Mouse (Mus musculus) G1E (cell line): ENCODE measurements at regions not wholly inside any gene's neighbourhood (a gene's known extent, or its start where the extent isn't known, plus 50 kb on each side); places are given as distances from the start of the nearest gene placed in this dataset.

Source experiments
- CTCF ChIP-seq: IDR thresholded peaks from 2 replicates; pipeline ENCODE4 v1.5.1; 2012; ENCODE audit warnings: low read depth, low read length, inconsistent platforms, mixed read lengths
- GATA1 ChIP-seq: IDR thresholded peaks from 2 replicates; pipeline ENCODE4 v1.6.1; 2012; ENCODE audit warnings: borderline replicate concordance, low read length, inconsistent platforms, mixed read lengths

DNA sequence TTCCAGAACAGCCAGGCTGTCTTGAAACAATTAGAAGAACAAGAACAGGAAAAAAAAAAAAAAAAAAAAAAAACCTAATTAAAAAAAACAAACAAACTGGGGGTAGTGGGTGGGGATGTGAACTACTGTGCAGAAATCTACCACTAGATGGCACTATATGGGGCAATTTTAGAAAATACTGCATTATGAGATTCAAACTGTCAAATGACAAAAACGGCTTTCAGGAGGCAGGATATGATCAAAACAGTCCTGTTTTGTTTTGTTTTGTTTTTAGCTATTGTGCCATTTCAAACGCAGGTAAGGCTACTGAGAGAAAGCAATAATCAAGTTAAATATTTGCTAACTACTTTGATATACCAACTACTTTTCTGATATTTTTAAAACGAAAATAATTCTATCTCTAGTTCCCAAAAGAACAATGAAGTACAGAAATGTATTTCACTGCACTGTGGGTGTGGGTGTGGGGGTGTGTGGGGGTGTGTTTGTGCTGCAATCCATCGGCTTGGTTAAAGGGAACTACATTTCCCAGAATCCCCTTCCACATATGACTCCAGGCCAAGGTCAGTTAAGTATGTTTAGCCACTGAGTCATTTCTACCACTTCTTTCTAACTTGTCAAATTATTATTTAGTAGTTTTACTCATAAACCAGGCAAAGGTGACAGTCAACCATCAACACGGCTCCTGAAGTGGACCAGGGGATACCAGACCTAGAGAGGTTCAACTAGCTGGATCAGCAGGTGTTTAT, 207.7 kb upstream of the Mkln1 start:
- TF ChIP-seq CTCF (0 out of 2 replicates have a peak, but pooled peaks have one; percentile 6), GATA1 (no peak)
